Mouse (Mus musculus) brain, embryonic 14.5 days (tissue): ENCODE measurements around the gene Dcst1.
A peak's percentile ranks its signal among the peaks of the same experiment; 100 is the strongest.

Experiments
- CTCF ChIP-seq: fragments of 200-500 bp; IDR thresholded peaks from 2 replicates; pipeline ENCODE4 v1.5.1; 2012; ENCODE audit warnings: inconsistent platforms, mild to moderate bottlenecking, moderate library complexity, borderline replicate concordance; ENCODE audit not compliant: insufficient read depth, insufficient read length; ENCODE audit errors: extremely low read depth
- POLR2A ChIP-seq: fragments of 200-500 bp; IDR thresholded peaks from 2 replicates; pipeline ENCODE4 v1.6.1; 2012; ENCODE audit warnings: mild to moderate bottlenecking, inconsistent platforms, borderline replicate concordance; ENCODE audit not compliant: poor library complexity, insufficient read depth, insufficient read length, severe bottlenecking; ENCODE audit errors: extremely low read depth

- TF ChIP-seq POLR2A (peak; percentile 43; the same call in 1 of the 2 replicates), CTCF (no peak)
These were observed 28.6 kb upstream of the Dcst1 start for GRCm38 (mm10) chr3:89393605-89394004.
